Comparison of ENCODE assay signal across 8 mouse cellular contexts in the genomic region with DNA sequence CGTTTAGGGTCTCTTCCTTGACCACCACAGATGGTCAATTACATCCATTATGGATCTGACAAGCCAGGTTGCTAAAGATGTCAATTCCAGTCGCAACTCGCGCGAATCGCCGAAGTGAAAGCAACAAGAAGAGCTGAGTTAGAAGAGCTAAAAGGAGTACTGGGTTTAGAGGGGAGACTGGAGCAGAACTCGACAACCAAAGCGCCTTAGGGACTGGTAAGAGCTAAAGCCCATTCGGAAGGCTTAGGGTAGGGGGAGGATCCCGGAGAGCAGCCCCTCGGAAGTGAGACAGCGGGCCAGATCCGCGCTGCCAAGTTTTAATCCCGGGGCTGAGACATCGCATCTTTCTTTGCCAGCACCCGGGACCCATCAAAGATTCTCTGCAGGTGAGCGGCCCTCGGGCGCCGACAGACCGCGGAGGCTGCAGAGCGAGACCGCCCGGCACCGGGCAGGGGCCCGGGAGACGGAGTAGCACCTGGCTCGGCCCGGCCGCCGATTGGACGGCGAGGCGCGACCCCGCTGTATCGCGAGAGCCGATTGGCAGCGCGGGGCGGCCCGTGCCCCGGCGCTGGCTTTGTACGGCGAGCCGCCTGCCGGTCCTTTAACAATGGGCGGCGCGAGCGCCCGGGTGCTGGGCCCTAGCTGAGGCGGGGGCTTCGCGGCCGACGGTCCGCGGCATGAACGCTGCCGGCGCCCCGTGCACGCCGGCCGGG. TPM values are rescaled to one million over a fixed set of nuclear protein-coding genes. Genes with fewer than 3 reads are reported as not detected.
A peak's percentile ranks its signal among the peaks of the same experiment; 100 is the strongest.
DNase-seq lines count a peak whose midpoint lies in the region; ATAC-seq and TF ChIP-seq lines count a peak whose summit lies in the region.

A gene (plus strand): TSS at position 577 of the 713 bp plus-strand sequence.

- H3K9me3 ChIP-seq in G1E (replicated peaks): no peaks in the 10 kb centered on the region
- H3K9me3 ChIP-seq in forebrain, embryonic 15.5 days: no peaks in the 10 kb centered on the region
- H3K9me3 ChIP-seq in neural tube, embryonic 14.5 days (ENCODE audit: control insufficient read depth, low read length): no peaks in the 10 kb centered on the region

- peak; percentile 37 for TF ChIP-seq POLR2A in testis, adult 2 months (IDR thresholded peaks at IDR 0.05; ENCODE audit: control insufficient read depth, low read depth, low read length)

- intact Hi-C loops in heart, postnatal 25 days (cut with DNase I): loop anchor here (2.0 to 10.0 kb wide), 3 partner anchors 41 to 216 kb away; a partner anchor contains a TSS

- H3K4me3 ChIP-seq in G1E (ENCODE audit: low read depth, low read length): peak within 1 kb of the TSS; percentile 85
- peak within 1 kb of the TSS; percentile 97 for H3K4me3 ChIP-seq in forebrain, embryonic 15.5 days
- peak within 1 kb of the TSS; percentile 94 for H3K4me3 ChIP-seq in neural tube, embryonic 14.5 days (ENCODE audit: low read depth, low read length)
- peak within 1 kb of the TSS; percentile 92 for H3K4me3 ChIP-seq in testis, adult 2 months (ENCODE audit: control insufficient read depth, low read depth, low read length)

- peaks cover 53% of the 10 kb centered on the region for H3K4me1 ChIP-seq in G1E (ENCODE audit: insufficient read depth, low read depth, low read length)
- peaks cover 46% of the 10 kb centered on the region for H3K4me1 ChIP-seq in forebrain, embryonic 15.5 days
- H3K4me1 ChIP-seq in neural tube, embryonic 14.5 days (ENCODE audit: control insufficient read depth, insufficient read depth, low read length): peaks cover 26% of the 10 kb centered on the region
- peaks cover 14% of the 10 kb centered on the region for H3K4me1 ChIP-seq in testis, adult 2 months (ENCODE audit: control insufficient read depth, insufficient read depth, low read length)

- H3K4me2 ChIP-seq in forebrain, embryonic 15.5 days (replicated peaks): peak within 1 kb of the TSS; percentile 71
- H3K4me2 ChIP-seq in neural tube, embryonic 14.5 days (ENCODE audit: low read depth, low read length): peak within 1 kb of the TSS; percentile 94

- H3K36me3 ChIP-seq in G1E (replicated peaks): peaks cover 25% of the 10 kb centered on the region
- H3K36me3 ChIP-seq in forebrain, embryonic 15.5 days: no peaks in the 10 kb centered on the region; the same call in 1 of the 2 replicates
- H3K36me3 ChIP-seq in neural tube, embryonic 14.5 days (ENCODE audit: control insufficient read depth, insufficient read depth, low read length): no peaks in the 10 kb centered on the region; the same call in 1 of the 2 replicates
- no peaks in the 10 kb centered on the region; the same call in 1 of the 2 replicates for H3K36me3 ChIP-seq in testis, adult 2 months (ENCODE audit: control insufficient read depth, insufficient read depth, low read length)

- peak within 1 kb of the TSS; percentile 97 for H3K27ac ChIP-seq in forebrain, embryonic 15.5 days (replicated peaks)
- H3K27ac ChIP-seq in neural tube, embryonic 14.5 days (ENCODE audit: low read depth, low read length): peak within 1 kb of the TSS; percentile 95
- H3K27ac ChIP-seq in testis, adult 2 months (ENCODE audit: control insufficient read depth, insufficient read depth, low read depth, low read length): peak within 1 kb of the TSS; percentile 74

- under 1% methylated on average over 67 of the region's 71 CpGs for WGBS in forebrain, embryonic 15.5 days
- under 1% methylated on average over 62 of the region's 71 CpGs for WGBS in neural tube, embryonic 14.5 days

- H3K9ac ChIP-seq in forebrain, embryonic 15.5 days (replicated peaks): peak within 1 kb of the TSS; percentile 99
- H3K9ac ChIP-seq in neural tube, embryonic 14.5 days (replicated peaks; ENCODE audit: low read depth, low read length): peak within 1 kb of the TSS; percentile 99

- peak; percentile 85 for ATAC-seq in G1E (ENCODE audit: extremely low read depth, insufficient number of reproducible peaks, low FRiP score, poor library complexity, severe bottlenecking)
- peak; percentile 99 for ATAC-seq in forebrain, embryonic 15.5 days (replicated peaks)
- ATAC-seq in neural tube, embryonic 14.5 days (ENCODE audit: low read depth): peak; percentile 99

- TF ChIP-seq CTCF in G1E (IDR thresholded peaks at IDR 0.05; ENCODE audit: low read depth, low read length): no peak
- no peak for TF ChIP-seq CTCF in testis, adult 2 months (IDR thresholded peaks at IDR 0.05; ENCODE audit: control insufficient read depth, insufficient read depth, insufficient replicate concordance, low read depth, low read length)

- no peaks in the 10 kb centered on the region for H3K27me3 ChIP-seq in G1E (ENCODE audit: insufficient read depth, low read length)
- no peaks in the 10 kb centered on the region for H3K27me3 ChIP-seq in forebrain, embryonic 15.5 days
- no peaks in the 10 kb centered on the region for H3K27me3 ChIP-seq in neural tube, embryonic 14.5 days (ENCODE audit: control insufficient read depth, insufficient read depth, low read length)
- no peaks in the 10 kb centered on the region for H3K27me3 ChIP-seq in testis, adult 2 months (ENCODE audit: control insufficient read depth, insufficient read depth, low read length)

- DNase-seq in G1E (ENCODE audit: low spot score): peak; percentile 99
- peak; percentile 93 for DNase-seq in cerebellum, adult 11-12 months
- peak; percentile 92 for DNase-seq in heart, postnatal 25 days (ENCODE audit: low spot score)
- peak; percentile 87 to 95 for DNase-seq in layer of hippocampus, adult 18-20 months (ENCODE audit: low spot score in 2 of 2)
- DNase-seq in lung, adult 18-20 months: peak; percentile 93

RNA-seq across cellular contexts. Expression of the gene that starts here (rescaled TPM):
- total RNA-seq in G1E (2014; fragmentation: Nextera tagmentation) (9.5 and 15.0 TPM in 2 replicates), G1E (2017) (13.6 and 14.7 TPM in 2 replicates)
- polyA plus RNA-seq in G1E (2012): 3.4 and 4.1 TPM in 2 replicates
- 23.0 and 23.3 TPM in 2 replicates for polyA plus RNA-seq in forebrain, embryonic 15.5 days (2015; fragmentation: Nextera tagmentation; extraction: Ambion mirVana)
- total RNA-seq in heart, postnatal 25 days (2021): 1 to 10 TPM; 5.2 to 5.3 TPM
- total RNA-seq in layer of hippocampus, adult 18-20 months (2021): 1 to 10 TPM; 6.7 to 7.4 TPM
- 11.6 and 15.1 TPM in 2 replicates for polyA plus RNA-seq in neural tube, embryonic 14.5 days (2014; fragmentation: Nextera tagmentation; extraction: Ambion mirVana)
- 1.7 TPM in 2 replicates for polyA plus RNA-seq in testis, adult 2 months (2012; rRNA removed)

Comparison
In these comparisons a context has a peak if more than half of its experiments do, and no peak if none do; other contexts are left out.
1. Peak in every context shown above with its lines: DNase-seq, ATAC-seq, H3K4me3 ChIP-seq and H3K27ac ChIP-seq.